7 mouse cellular contexts compared by ENCODE assay signal in genomic region chr7:7277966-7278567, GRCm38 (mm10). TPM values are rescaled to one million over a fixed set of nuclear protein-coding genes. Genes with fewer than 3 reads are reported as not detected.
A peak's percentile ranks its signal among the peaks of the same experiment; 100 is the strongest.
DNase-seq lines count a peak whose midpoint lies in the region; ATAC-seq and TF ChIP-seq lines count a peak whose summit lies in the region.
"Not testable (repeated sequence)": the region's sequence is repeated elsewhere in the genome, so short reads cannot be mapped to it uniquely, and the experiment has no call there.

Gene Gm45844, minus strand, starts transcription at chr7:7278289.

- peak within 1 kb of the TSS; percentile 35 for H3K4me2 ChIP-seq in embryonic facial prominence, embryonic 15.5 days (replicated peaks)
- H3K4me2 ChIP-seq in kidney, embryonic 14.5 days (replicated peaks; ENCODE audit: low read depth, low read length), result peak within 1 kb of the TSS; percentile 6; the same call in 1 of the 2 replicates
- peak within 1 kb of the TSS; percentile 23 for H3K4me2 ChIP-seq in limb, embryonic 15.5 days
- peak within 1 kb of the TSS; percentile 40 for H3K4me2 ChIP-seq in midbrain, postnatal 0 days (ENCODE audit: low read depth, low read length, poor library complexity, severe bottlenecking)

- 0 out of 2 replicates have a peak within 1 kb of the TSS, but pooled peaks have one; percentile 3 for H3K9ac ChIP-seq in embryonic facial prominence, embryonic 15.5 days
- H3K9ac ChIP-seq in kidney, embryonic 14.5 days (ENCODE audit: low read depth, low read length), result peak within 1 kb of the TSS; percentile 9; the same call in 1 of the 2 replicates
- H3K9ac ChIP-seq in limb, embryonic 15.5 days, result peak within 1 kb of the TSS; percentile 0; the same call in 1 of the 2 replicates
- peak within 1 kb of the TSS; percentile 59 for H3K9ac ChIP-seq in midbrain, postnatal 0 days (replicated peaks; ENCODE audit: low read length, poor library complexity, severe bottlenecking)

- 45% methylated on average over 45 of the region's 45 CpGs for WGBS in embryonic facial prominence, embryonic 15.5 days
- WGBS in kidney, embryonic 14.5 days, result 34% methylated on average over 45 of the region's 45 CpGs
- 43% methylated on average over 45 of the region's 45 CpGs for WGBS in limb, embryonic 15.5 days
- 31% methylated on average over 43 of the region's 45 CpGs for WGBS in midbrain, postnatal 0 days

- H3K27me3 ChIP-seq in embryonic facial prominence, embryonic 15.5 days; kidney, embryonic 14.5 days (ENCODE audit: control insufficient read depth, insufficient read depth, low read length); limb, embryonic 15.5 days; midbrain, postnatal 0 days (ENCODE audit: insufficient read depth, low read length): not testable (repeated sequence)

- peak; percentile 89 for DNase-seq in adrenal gland, postnatal 14 days
- DNase-seq in heart, adult 9 months (ENCODE audit: low spot score in 2 of 2), result peak; percentile 92 to 93
- DNase-seq in midbrain, postnatal 0 days (ENCODE audit: low spot score), result peak; percentile 62
- peak; percentile 81 to 82 for DNase-seq in spleen, postnatal 10 days (ENCODE audit: low spot score in 2 of 2)

- peak; percentile 96 for TF ChIP-seq CTCF in midbrain, postnatal 0 days (IDR thresholded peaks at IDR 0.05)

- H3K4me1 ChIP-seq in embryonic facial prominence, embryonic 15.5 days; kidney, embryonic 14.5 days (ENCODE audit: control insufficient read depth, insufficient read depth, low read length); limb, embryonic 15.5 days; midbrain, postnatal 0 days (ENCODE audit: insufficient read depth, low read length): not testable (repeated sequence)

- peak within 1 kb of the TSS; percentile 40 for H3K4me3 ChIP-seq in embryonic facial prominence, embryonic 15.5 days (replicated peaks)
- peak within 1 kb of the TSS; percentile 32 for H3K4me3 ChIP-seq in kidney, embryonic 14.5 days (ENCODE audit: low read length)
- H3K4me3 ChIP-seq in limb, embryonic 15.5 days, result peak within 1 kb of the TSS; percentile 32
- H3K4me3 ChIP-seq in midbrain, postnatal 0 days (ENCODE audit: low read depth, low read length), result peak within 1 kb of the TSS; percentile 36

- peak within 1 kb of the TSS; percentile 67 for H3K27ac ChIP-seq in embryonic facial prominence, embryonic 15.5 days (replicated peaks)
- not testable (repeated sequence) for H3K27ac ChIP-seq in kidney, embryonic 14.5 days (ENCODE audit: low read depth, low read length)
- peak within 1 kb of the TSS; percentile 33 for H3K27ac ChIP-seq in limb, embryonic 15.5 days
- H3K27ac ChIP-seq in midbrain, postnatal 0 days (ENCODE audit: low read depth, low read length), result peak within 1 kb of the TSS; percentile 67

- H3K36me3 ChIP-seq in embryonic facial prominence, embryonic 15.5 days; kidney, embryonic 14.5 days (ENCODE audit: control insufficient read depth, insufficient read depth, low read length); limb, embryonic 15.5 days: not testable (repeated sequence)
- peaks cover 10% of the 10 kb centered on the region for H3K36me3 ChIP-seq in midbrain, postnatal 0 days (ENCODE audit: insufficient read depth, low read length)

- ATAC-seq in embryonic facial prominence, embryonic 15.5 days (ENCODE audit: insufficient number of reproducible peaks, low FRiP score, low TSS enrichment, low read depth), result peak; percentile 100
- peak; percentile 99 for ATAC-seq in kidney, embryonic 14.5 days (ENCODE audit: low FRiP score, low TSS enrichment)
- ATAC-seq in limb, embryonic 15.5 days (ENCODE audit: insufficient number of reproducible peaks, low FRiP score, low TSS enrichment, low read depth), result peak; percentile 100
- ATAC-seq in midbrain, postnatal 0 days (ENCODE audit: low FRiP score), result peak; percentile 99

- not testable (repeated sequence) for H3K9me3 ChIP-seq in embryonic facial prominence, embryonic 15.5 days (replicated peaks); kidney, embryonic 14.5 days (ENCODE audit: control insufficient read depth, low read length); limb, embryonic 15.5 days; midbrain, postnatal 0 days (ENCODE audit: low read length)

RNA-seq across cellular contexts. Expression of gene Gm45844, which starts in this region (rescaled TPM):
- total RNA-seq in adrenal gland, postnatal 14 days (2021), result 2.9 and 3.8 TPM in 2 replicates
- 5.0 and 6.0 TPM in 2 replicates for polyA plus RNA-seq in embryonic facial prominence, embryonic 15.5 days (2015; fragmentation: Nextera tagmentation; extraction: Ambion mirVana)
- polyA plus RNA-seq in kidney, embryonic 14.5 days (2014; fragmentation: Nextera tagmentation; extraction: Ambion mirVana), result 3.8 and 5.6 TPM in 2 replicates
- polyA plus RNA-seq in limb, embryonic 15.5 days (2015; fragmentation: Nextera tagmentation; extraction: Ambion mirVana), result 4.4 and 4.6 TPM in 2 replicates
- 13.1 and 13.6 TPM in 2 replicates for total RNA-seq in midbrain, postnatal 0 days (2014; rRNA removed)
- polyA plus RNA-seq in midbrain, postnatal 0 days (2015; fragmentation: Nextera tagmentation; extraction: Ambion mirVana), result 11.4 and 11.7 TPM in 2 replicates

Comparison
In these comparisons a context has a peak if more than half of its experiments do, and no peak if none do; other contexts are left out.
1. H3K9ac ChIP-seq: peak in every context shown above with its lines; median percentile 59 in midbrain, postnatal 0 days; 9 in kidney, embryonic 14.5 days; 3 in embryonic facial prominence, embryonic 15.5 days; 0 in limb, embryonic 15.5 days.